Mouse (Mus musculus) embryonic facial prominence, embryonic 11.5 days (tissue): Measurements from ENCODE around the gene Slc24a2. TPM values are rescaled to one million over a fixed set of nuclear protein-coding genes. Genes with fewer than 3 reads are reported as not detected.
A peak's percentile ranks its signal among the peaks of the same experiment; 100 is the strongest.

Source experiments
- ATAC-seq: fragments of 200-750 bp; cut with Nextera tagmentation; replicated peaks from 2 replicates; pipeline ENCODE4 v1.8.0; 2017; ENCODE audit warnings: low read depth; ENCODE audit not compliant: insufficient number of reproducible peaks, low FRiP score, low TSS enrichment
- DNase-seq: peaks from one replicate; pipeline ENCODE4 v3.0.0-alpha.2; 2015; ENCODE audit warnings: low spot score
- H3K27ac ChIP-seq: fragments of 300-500 bp; sonication (generic); replicated peaks from 2 replicates; pipeline ENCODE4 v1.5.1; 2014; ENCODE audit warnings: mild to moderate bottlenecking, low read depth, low read length, control low read depth
- H3K27me3 ChIP-seq: fragments of 300-500 bp; sonication (generic); 2 replicates; pipeline ENCODE4 v1.6.1; 2014; ENCODE audit warnings: mild to moderate bottlenecking, low read length, moderate library complexity, mixed read lengths; ENCODE audit not compliant: control insufficient read depth, insufficient read depth
- H3K36me3 ChIP-seq: fragments of 300-500 bp; sonication (generic); replicated peaks from 2 replicates; pipeline ENCODE4 v1.6.1; 2014; ENCODE audit warnings: low read depth, mild to moderate bottlenecking, low read length, moderate library complexity, mixed read lengths; ENCODE audit not compliant: control insufficient read depth, insufficient read depth
- H3K4me1 ChIP-seq: fragments of 300-500 bp; sonication (generic); 2 replicates; pipeline ENCODE4 v1.6.1; 2014; ENCODE audit warnings: low read length, mixed read lengths; ENCODE audit not compliant: control insufficient read depth, insufficient read depth
- H3K4me2 ChIP-seq: fragments of 300-500 bp; sonication (generic); 2 replicates; pipeline ENCODE4 v1.6.1; 2014; ENCODE audit warnings: low read depth, mild to moderate bottlenecking, control low read depth, low read length, moderate library complexity
- H3K4me3 ChIP-seq: fragments of 300-500 bp; sonication (generic); 2 replicates; pipeline ENCODE4 v1.5.1; 2014; ENCODE audit warnings: low read depth, low read length, control low read depth
- H3K9ac ChIP-seq: fragments of 300-500 bp; sonication (generic); replicated peaks from 2 replicates; pipeline ENCODE4 v1.6.1; 2014; ENCODE audit warnings: mild to moderate bottlenecking, control low read depth, low read length
- H3K9me3 ChIP-seq: fragments of 300-500 bp; sonication (generic); replicated peaks from 2 replicates; pipeline ENCODE4 v1.6.1; 2016; ENCODE audit warnings: mild to moderate bottlenecking, low read length, inconsistent platforms, mixed read lengths; ENCODE audit not compliant: control insufficient read depth
- WGBS: fragments of 180-500 bp; shearing (Covaris S2); extraction: QIAGEN DNeasy Blood & Tissue Kit; methylation state at CpG from one replicate; pipeline ENCODE4 v1.1.7; 2014; 5-methylcytosine and 5-hydroxymethylcytosine counted together
- polyA plus RNA-seq: library from polyadenylated mRNA; unstranded; fragments of >200 nt; fragmentation: Nextera tagmentation; extraction: Ambion mirVana; gene quantifications from 2 replicates; pipeline ENCODE4 v1.2.1, GENCODE M21; 2014

Gene Slc24a2
- polyA plus RNA-seq, 1 experiment from 2014 or later = 0.39 TPM

- Histone ChIP-seq H3K4me1 (no peaks in the 10 kb centered on the region), H3K4me2 (no peak overlapping the region), H3K27me3 (no peaks in the 10 kb centered on the region), H3K36me3 (no peaks in the 10 kb centered on the region), H3K27ac (no peak overlapping the region), H3K4me3 (no peak overlapping the region), H3K9me3 (no peaks in the 10 kb centered on the region), H3K9ac (no peak overlapping the region)
- WGBS = 72% methylated on average over 5 of the region's 5 CpGs
- ATAC-seq = no peak
- DNase-seq = no peak
These were observed 193.8 kb downstream of the Slc24a2 start for GRCm38 (mm10) chr4:87036507-87036906.

DNA sequence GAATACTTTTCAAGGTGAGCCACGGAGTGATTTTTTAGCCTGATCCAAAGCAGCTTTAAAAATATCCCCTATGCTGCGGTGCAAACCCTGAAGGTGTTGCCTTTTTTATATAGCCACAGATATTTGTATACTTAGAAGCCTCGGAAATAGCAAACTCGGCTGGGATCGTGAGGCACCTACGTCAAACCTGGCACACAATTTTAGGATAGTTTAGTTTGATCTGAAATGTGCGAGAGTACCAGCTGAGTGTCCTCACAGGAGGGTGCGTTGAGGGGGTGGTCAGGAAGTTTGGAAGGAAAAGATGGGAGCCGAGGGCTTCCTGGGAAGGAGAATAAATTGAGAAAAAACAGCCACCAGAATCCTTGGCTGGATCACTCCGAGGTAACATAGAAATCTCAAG lies 194.6 kb downstream of the Slc24a2 start:
- Histone ChIP-seq H3K27me3 (no peaks in the 10 kb centered on the region), H3K36me3 (no peaks in the 10 kb centered on the region), H3K4me1 (no peaks in the 10 kb centered on the region), H3K9ac (no peak overlapping the region), H3K27ac (no peak overlapping the region), H3K9me3 (no peaks in the 10 kb centered on the region), H3K4me2 (no peak overlapping the region), H3K4me3 (no peak overlapping the region)
- no peak for DNase-seq
- ATAC-seq = no peak
- 88% methylated on average over 10 of the region's 10 CpGs for WGBS

DNA sequence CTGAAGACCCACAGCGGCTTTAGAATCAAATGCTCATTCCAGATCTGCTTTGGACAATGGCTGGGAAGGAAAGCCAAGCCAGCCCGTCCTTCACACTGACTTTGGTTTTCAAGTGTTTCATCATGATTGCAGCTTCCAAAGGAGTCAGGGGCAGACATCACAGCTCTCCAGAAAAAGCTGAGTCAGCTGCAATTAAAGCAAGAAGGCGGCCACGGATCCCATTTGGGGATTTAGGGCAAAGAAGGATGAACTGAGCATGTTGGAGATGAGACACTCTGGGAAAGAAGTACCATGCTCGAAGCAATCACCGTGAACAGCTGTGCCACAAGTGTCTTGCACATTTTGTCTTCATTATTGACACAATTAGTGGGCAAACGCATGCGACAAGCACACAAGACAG lies 197.6 kb downstream of the Slc24a2 start:
- no peak overlapping the region for H3K27ac ChIP-seq
- H3K27me3 ChIP-seq = no peaks in the 10 kb centered on the region
- WGBS = 87% methylated on average over 8 of the region's 8 CpGs
- H3K36me3 ChIP-seq = no peaks in the 10 kb centered on the region
- DNase-seq = no peak
- H3K4me1 ChIP-seq = no peaks in the 10 kb centered on the region
- no peak overlapping the region for H3K4me2 ChIP-seq
- H3K9ac ChIP-seq = no peak overlapping the region
- no peak overlapping the region for H3K4me3 ChIP-seq
- no peaks in the 10 kb centered on the region for H3K9me3 ChIP-seq
- no peak for ATAC-seq

- Histone ChIP-seq H3K27me3 (no peaks in the 10 kb centered on the region), H3K4me3 (no peak overlapping the region), H3K9ac (no peak overlapping the region), H3K4me2 (no peak overlapping the region), H3K27ac (no peak overlapping the region), H3K9me3 (no peaks in the 10 kb centered on the region), H3K4me1 (no peaks in the 10 kb centered on the region), H3K36me3 (no peaks in the 10 kb centered on the region)
- ATAC-seq (no peak), DNase-seq (no peak)
- WGBS = 78% methylated on average over 2 of the region's 2 CpGs
These were observed 199.2 kb downstream of the Slc24a2 start for GRCm38 (mm10) chr4:87031076-87031475.

- Histone ChIP-seq H3K27me3 (no peaks in the 10 kb centered on the region), H3K27ac (no peak overlapping the region), H3K4me2 (no peak overlapping the region), H3K36me3 (no peaks in the 10 kb centered on the region), H3K4me3 (no peak overlapping the region), H3K4me1 (no peaks in the 10 kb centered on the region), H3K9me3 (no peaks in the 10 kb centered on the region), H3K9ac (no peak overlapping the region)
- DNase-seq (no peak), ATAC-seq (0 out of 2 replicates have a peak, but pooled peaks have one; percentile 39)
- WGBS = 67% methylated on average over 14 of the region's 14 CpGs
These were observed 203.7 kb downstream of the Slc24a2 start for GRCm38 (mm10) chr4:87026311-87027151.

- no peak for ATAC-seq
- no peak overlapping the region for H3K27ac ChIP-seq
- H3K27me3 ChIP-seq = no peaks in the 10 kb centered on the region
- H3K36me3 ChIP-seq = no peaks in the 10 kb centered on the region
- 88% methylated on average over 8 of the region's 8 CpGs for WGBS
- H3K4me2 ChIP-seq = no peak overlapping the region
- no peak overlapping the region for H3K4me3 ChIP-seq
- H3K4me1 ChIP-seq = no peaks in the 10 kb centered on the region
- H3K9me3 ChIP-seq = no peaks in the 10 kb centered on the region
- no peak for DNase-seq
- no peak overlapping the region for H3K9ac ChIP-seq
These were observed 205.7 kb downstream of the Slc24a2 start for GRCm38 (mm10) chr4:87024556-87024955.

- Histone ChIP-seq H3K4me1 (no peaks in the 10 kb centered on the region), H3K36me3 (no peaks in the 10 kb centered on the region), H3K9me3 (no peaks in the 10 kb centered on the region), H3K27me3 (no peaks in the 10 kb centered on the region), H3K4me3 (no peak overlapping the region), H3K9ac (no peak overlapping the region), H3K27ac (no peak overlapping the region), H3K4me2 (no peak overlapping the region)
- 71% methylated on average over 3 of the region's 3 CpGs for WGBS
- ATAC-seq = no peak
- no peak for DNase-seq
These were observed 208.7 kb downstream of the Slc24a2 start for GRCm38 (mm10) chr4:87021542-87021941.

GRCm38 (mm10) chr4:87019486-87020105 lies 210.7 kb downstream of the Slc24a2 start:
- no peak overlapping the region for H3K27ac ChIP-seq
- no peaks in the 10 kb centered on the region for H3K36me3 ChIP-seq
- DNase-seq = no peak
- H3K9me3 ChIP-seq = no peaks in the 10 kb centered on the region
- ATAC-seq = no peak
- H3K4me1 ChIP-seq = no peaks in the 10 kb centered on the region
- 59% methylated on average over 12 of the region's 13 CpGs for WGBS
- no peak overlapping the region for H3K4me3 ChIP-seq
- H3K9ac ChIP-seq = no peak overlapping the region
- no peaks in the 10 kb centered on the region for H3K27me3 ChIP-seq
- H3K4me2 ChIP-seq = no peak overlapping the region
